Mouse (Mus musculus) olfactory bulb, adult 2 months (tissue): Measurements from ENCODE around the gene Sec1.

ENCODE experiments used
- CTCF ChIP-seq: fragments of 200-500 bp; IDR thresholded peaks from 2 replicates; pipeline ENCODE4 v1.5.1; 2012; ENCODE audit warnings: low read depth, mild to moderate bottlenecking, low read length, moderate library complexity; ENCODE audit not compliant: insufficient read depth
- POLR2A ChIP-seq: fragments of 200-500 bp; IDR thresholded peaks from 2 replicates; pipeline ENCODE4 v1.6.1; 2012; ENCODE audit warnings: mild to moderate bottlenecking, low read depth, low read length, moderate library complexity; ENCODE audit not compliant: insufficient read depth

- TF ChIP-seq CTCF (no peak), POLR2A (no peak)
Measured at GRCm38 (mm10) chr7:45640191-45640957, 53.8 kb downstream of the Sec1 start.
